Mouse (Mus musculus) spleen, postnatal 4 days (tissue): Measurements from ENCODE around the gene Pla2g12a.
A peak's percentile ranks its signal among the peaks of the same experiment; 100 is the strongest.

Experiments used
- DNase-seq, 2 experiments: peaks; one replicate each; pipeline ENCODE4 v3.0.0; 2022; ENCODE audit warnings: low spot score in 2 of 2

Pla2g12a gene

GRCm38 (mm10) chr3:129878405-129879021, at the start of gene Pla2g12a:
Gene Pla2g12a (plus strand): TSS chr3:129878606.
- peak; percentile 88 to 95 for DNase-seq

GRCm38 (mm10) chr3:129830626-129831025, 47.8 kb upstream of the Pla2g12a start:
- DNase-seq, result peak; percentile 43 to 80

- peak; percentile 90 to 94 for DNase-seq
These were observed 47.3 kb upstream of the Pla2g12a start, which contains the start of gene Gar1 for GRCm38 (mm10) chr3:129831035-129831568. Gene Gar1 (minus strand): TSS chr3:129831396.

- no peak for DNase-seq
These were observed 42.9 kb upstream of the Pla2g12a start, which contains the start of gene Cfi for GRCm38 (mm10) chr3:129835388-129835934. Gene Cfi (plus strand): TSS chr3:129835884.

- DNase-seq, result no peak
These were observed 42.2 kb upstream of the Pla2g12a start for GRCm38 (mm10) chr3:129836051-129836697.

GRCm38 (mm10) chr3:129836965-129837364, 41.4 kb upstream of the Pla2g12a start:
- DNase-seq, result no peak

GRCm38 (mm10) chr3:129838017-129838416, 40.4 kb upstream of the Pla2g12a start:
- DNase-seq, result no peak

- DNase-seq, result no peak
These were observed 32.5 kb upstream of the Pla2g12a start for GRCm38 (mm10) chr3:129845868-129846267.

- DNase-seq, result no peak
These were observed 31.6 kb upstream of the Pla2g12a start for GRCm38 (mm10) chr3:129846846-129847245.

- DNase-seq, result no peak
These were observed 15.8 kb upstream of the Pla2g12a start for GRCm38 (mm10) chr3:129862592-129862991.

GRCm38 (mm10) chr3:129863698-129864097, 14.7 kb upstream of the Pla2g12a start:
- peak; percentile 49 to 81 for DNase-seq

GRCm38 (mm10) chr3:129877327-129877726, 1.1 kb upstream of the Pla2g12a start:
- no peak for DNase-seq

GRCm38 (mm10) chr3:129879131-129879757, 838 bp downstream of the Pla2g12a start:
- peak; percentile 19 to 66 for DNase-seq

- DNase-seq, result no peak
These were observed 1.5 kb downstream of the Pla2g12a start for GRCm38 (mm10) chr3:129879913-129880312.

GRCm38 (mm10) chr3:129880925-129881593, 2.7 kb downstream of the Pla2g12a start:
- DNase-seq, result peak; percentile 36 to 68

- no peak for DNase-seq
These were observed 7.2 kb downstream of the Pla2g12a start for GRCm38 (mm10) chr3:129885577-129885976.

GRCm38 (mm10) chr3:129886430-129886829, 8.0 kb downstream of the Pla2g12a start:
- no peak for DNase-seq

- no peak for DNase-seq
These were observed 9.5 kb downstream of the Pla2g12a start for GRCm38 (mm10) chr3:129887779-129888517.

- DNase-seq, result no peak
These were observed 13.6 kb downstream of the Pla2g12a start for GRCm38 (mm10) chr3:129892003-129892402.

- DNase-seq, result no peak
These were observed 14.7 kb downstream of the Pla2g12a start for GRCm38 (mm10) chr3:129893143-129893542.

- DNase-seq, result no peak
These were observed 18.2 kb downstream of the Pla2g12a start for GRCm38 (mm10) chr3:129896591-129896990.
